Mouse (Mus musculus) ES-E14 (cell line): ENCODE measurements at regions not wholly inside any gene's neighbourhood (a gene's known extent, or its start where the extent isn't known, plus 50 kb on each side); places are given as distances from the start of the nearest gene placed in this dataset.

Experiments
- MAFK ChIP-seq: IDR thresholded peaks from 2 replicates; pipeline ENCODE4 v1.6.1; 2014; ENCODE audit warnings: mild to moderate bottlenecking, low read depth, low read length, inconsistent platforms; ENCODE audit not compliant: insufficient read depth
- ZC3H11A ChIP-seq: IDR thresholded peaks from 2 replicates; pipeline ENCODE4 v1.6.1; 2012; ENCODE audit warnings: low read depth, mild to moderate bottlenecking, inconsistent platforms, low read length, borderline replicate concordance
- ZNF384 ChIP-seq: IDR thresholded peaks from 2 replicates; pipeline ENCODE4 v1.6.1; 2012; ENCODE audit warnings: low read depth, low read length, inconsistent platforms

- no peak for TF ChIP-seq ZC3H11A
- no peak for TF ChIP-seq ZNF384
- TF ChIP-seq MAFK, result no peak
Observed at GRCm38 (mm10) chr10:60925198-60925597, 93.8 kb upstream of the Unc5b start.
